Mouse (Mus musculus) layer of hippocampus, adult 2 months (tissue): Measurements from ENCODE around the gene Fmo1. TPM values are rescaled to one million over a fixed set of nuclear protein-coding genes. Genes with fewer than 3 reads are reported as not detected.
"Not testable (repeated sequence)": the region's sequence is repeated elsewhere in the genome, so short reads cannot be mapped to it uniquely, and the experiment has no call there.

ENCODE experiments used
- DNase-seq, 2 experiments: peaks; one replicate each; pipeline ENCODE4 v3.0.0; 2022; ENCODE audit warnings: low spot score in 2 of 2
- H3K27ac ChIP-seq: fragments of 200-600 bp; 2 replicates; pipeline ENCODE4 v1.8.1; 2022
- H3K4me3 ChIP-seq: fragments of 200-600 bp; 2 replicates; pipeline ENCODE4 v1.8.1; 2022; ENCODE audit warnings: mild to moderate bottlenecking
- CTCF ChIP-seq: fragments of 200-600 bp; conservative IDR thresholded peaks from 2 replicates; pipeline ENCODE4 v1.8.1; 2022; ENCODE audit warnings: antibody characterized with exemption, mild to moderate bottlenecking, moderate library complexity
- total RNA-seq, 2 experiments: library from RNA; stranded (reverse); gene quantifications; 2 replicates each; pipeline ENCODE4 v1.2.3; 2021

Fmo1 gene
- total RNA-seq, 2 experiments from 2014 or later = 7.5 to 13.5 TPM

- no peak for DNase-seq
- Histone ChIP-seq H3K4me3 (no peak overlapping the region), H3K27ac (no peak overlapping the region)
- TF ChIP-seq CTCF = no peak
These were observed 53.1 kb downstream of the Fmo1 start for GRCm38 (mm10) chr1:162813143-162813835.

GRCm38 (mm10) chr1:162808541-162808940 is 57.9 kb downstream of the Fmo1 start:
- no peak for DNase-seq
- Histone ChIP-seq H3K4me3 (no peak overlapping the region), H3K27ac (no peak overlapping the region)
- TF ChIP-seq CTCF = no peak

- Histone ChIP-seq H3K4me3 (no peak overlapping the region), H3K27ac (no peak overlapping the region)
- DNase-seq = no peak
- no peak for TF ChIP-seq CTCF
These were observed 59.0 kb downstream of the Fmo1 start for GRCm38 (mm10) chr1:162807441-162807840.

GRCm38 (mm10) chr1:162805011-162805410 is 61.4 kb downstream of the Fmo1 start:
- DNase-seq = no peak
- no peak overlapping the region for H3K4me3 ChIP-seq
- peak; percentile 57 for TF ChIP-seq CTCF

GRCm38 (mm10) chr1:162796441-162796840 is 70.0 kb downstream of the Fmo1 start:
- Histone ChIP-seq H3K27ac (no peak overlapping the region), H3K4me3 (no peak overlapping the region)
- DNase-seq = no peak
- no peak for TF ChIP-seq CTCF

More at GRCm38 (mm10) chr1:162805011-162805410, 61.4 kb downstream of the Fmo1 start:
- no peak overlapping the region for H3K27ac ChIP-seq

GRCm38 (mm10) chr1:162792306-162793044 is 73.9 kb downstream of the Fmo1 start:
- H3K4me3 ChIP-seq = no peak overlapping the region
- TF ChIP-seq CTCF = no peak
- DNase-seq = no peak
- no peak overlapping the region for H3K27ac ChIP-seq

- Histone ChIP-seq H3K4me3 (no peak overlapping the region), H3K27ac (no peak overlapping the region)
- no peak for DNase-seq
- TF ChIP-seq CTCF = no peak
These were observed 81.2 kb downstream of the Fmo1 start for GRCm38 (mm10) chr1:162785222-162785621.

- Histone ChIP-seq H3K27ac (no peak overlapping the region), H3K4me3 (no peak overlapping the region)
- no peak for TF ChIP-seq CTCF
- no peak for DNase-seq
These were observed 82.7 kb downstream of the Fmo1 start for GRCm38 (mm10) chr1:162783669-162784248.

- peak; percentile 57 for TF ChIP-seq CTCF
- not testable (repeated sequence) for DNase-seq, H3K4me3 ChIP-seq, H3K27ac ChIP-seq
These were observed 85.4 kb downstream of the Fmo1 start for GRCm38 (mm10) chr1:162781035-162781434.

Other genes starting within 250 kb of the Fmo1 start
- 1 to 10 TPM; 4.1 TPM for gene Myoc, start 227.5 kb downstream of the Fmo1 start, total RNA-seq
- not detected for gene Myocos, start 208.4 kb downstream of the Fmo1 start, total RNA-seq
- 100 to 1,000 TPM; 177 to 199 TPM for gene Prrc2c, start 126.1 kb downstream of the Fmo1 start, total RNA-seq
- gene Fmo4, start 52.6 kb downstream of the Fmo1 start, total RNA-seq = not detected
- 1 to 10 TPM; 2.4 to 2.7 TPM for gene Fmo2, start 32.1 kb upstream of the Fmo1 start, total RNA-seq
- gene Fmo6, start 70.9 kb upstream of the Fmo1 start, total RNA-seq = not detected
- not detected for gene Fmo3, start 117.9 kb upstream of the Fmo1 start, total RNA-seq
- gene Mroh9, start 219.1 kb upstream of the Fmo1 start, total RNA-seq = not detected